Mouse (Mus musculus): ENCODE results near the gene Galnt12. TPM values are rescaled to one million over a fixed set of nuclear protein-coding genes. Genes with fewer than 3 reads are reported as not detected.

The Galnt12 gene
- polyA plus RNA-seq, 1 experiment, result 2.5 TPM

- Histone ChIP-seq H3K4me3 (ENCODE audit: insufficient read depth, low read length) (no peak overlapping the region; the same call in 1 of the 2 replicates), H3K27ac (ENCODE audit: insufficient read depth, low read length) (no peak overlapping the region), H3K4me1 (ENCODE audit: control insufficient read depth, insufficient read depth, low read length) (peaks cover 6% of the 10 kb centered on the region)
Measured at GRCm38 (mm10) chr4:47055570-47056080, 36.1 kb upstream of the Galnt12 start.

GRCm38 (mm10) chr4:47056791-47057509, 34.8 kb upstream of the Galnt12 start, which contains the start of gene Anks6:
TSS of gene Anks6 (minus strand) at chr4:47057427.
- TF ChIP-seq CTCF (IDR thresholded peaks at IDR 0.05; ENCODE audit: extremely low read depth, insufficient read depth, low read length), result no peak
- peak; percentile 95 for TF ChIP-seq POLR2A (IDR thresholded peaks at IDR 0.05; ENCODE audit: extremely low read depth, insufficient read depth, low read length)
- peak within 1 kb of the TSS; percentile 57 for H3K27ac ChIP-seq (ENCODE audit: insufficient read depth, low read length)
- H3K4me3 ChIP-seq (ENCODE audit: insufficient read depth, low read length), result peak within 1 kb of the TSS; percentile 78
- H3K4me1 ChIP-seq (ENCODE audit: control insufficient read depth, insufficient read depth, low read length), result peaks cover 6% of the 10 kb centered on the region

More at GRCm38 (mm10) chr4:47055570-47056080, 36.1 kb upstream of the Galnt12 start:
- TF ChIP-seq POLR2A (IDR thresholded peaks at IDR 0.05; ENCODE audit: extremely low read depth, insufficient read depth, low read length) (no peak), CTCF (IDR thresholded peaks at IDR 0.05; ENCODE audit: extremely low read depth, insufficient read depth, low read length) (no peak)

GRCm38 (mm10) chr4:47057510-47058325, 34.0 kb upstream of the Galnt12 start:
- Histone ChIP-seq H3K27ac (ENCODE audit: insufficient read depth, low read length) (peak overlapping the region; percentile 57), H3K4me3 (ENCODE audit: insufficient read depth, low read length) (peak overlapping the region; percentile 78), H3K4me1 (ENCODE audit: control insufficient read depth, insufficient read depth, low read length) (peaks cover 6% of the 10 kb centered on the region)
- TF ChIP-seq CTCF (IDR thresholded peaks at IDR 0.05; ENCODE audit: extremely low read depth, insufficient read depth, low read length), result no peak
- no peak for TF ChIP-seq POLR2A (IDR thresholded peaks at IDR 0.05; ENCODE audit: extremely low read depth, insufficient read depth, low read length)

GRCm38 (mm10) chr4:47060900-47061299, 30.8 kb upstream of the Galnt12 start:
- Histone ChIP-seq H3K27ac (ENCODE audit: insufficient read depth, low read length) (no peak overlapping the region), H3K4me1 (ENCODE audit: control insufficient read depth, insufficient read depth, low read length) (peaks cover 6% of the 10 kb centered on the region), H3K4me3 (ENCODE audit: insufficient read depth, low read length) (no peak overlapping the region)
- TF ChIP-seq CTCF (IDR thresholded peaks at IDR 0.05; ENCODE audit: extremely low read depth, insufficient read depth, low read length), result no peak
- TF ChIP-seq POLR2A (IDR thresholded peaks at IDR 0.05; ENCODE audit: extremely low read depth, insufficient read depth, low read length), result no peak

GRCm38 (mm10) chr4:47075054-47075453, 16.7 kb upstream of the Galnt12 start:
- TF ChIP-seq CTCF (IDR thresholded peaks at IDR 0.05; ENCODE audit: extremely low read depth, insufficient read depth, low read length) (no peak), POLR2A (IDR thresholded peaks at IDR 0.05; ENCODE audit: extremely low read depth, insufficient read depth, low read length) (no peak)
- Histone ChIP-seq H3K4me3 (ENCODE audit: insufficient read depth, low read length) (no peak overlapping the region), H3K27ac (ENCODE audit: insufficient read depth, low read length) (no peak overlapping the region)

GRCm38 (mm10) chr4:47079997-47080646, 11.6 kb upstream of the Galnt12 start:
- no peak overlapping the region; the same call in 1 of the 2 replicates for H3K27ac ChIP-seq (ENCODE audit: insufficient read depth, low read length)
- H3K4me1 ChIP-seq (ENCODE audit: control insufficient read depth, insufficient read depth, low read length), result no peaks in the 10 kb centered on the region
- H3K4me3 ChIP-seq (ENCODE audit: insufficient read depth, low read length), result no peak overlapping the region
- TF ChIP-seq POLR2A (IDR thresholded peaks at IDR 0.05; ENCODE audit: extremely low read depth, insufficient read depth, low read length) (no peak), CTCF (IDR thresholded peaks at IDR 0.05; ENCODE audit: extremely low read depth, insufficient read depth, low read length) (no peak)

More at GRCm38 (mm10) chr4:47075054-47075453, 16.7 kb upstream of the Galnt12 start:
- H3K4me1 ChIP-seq (ENCODE audit: control insufficient read depth, insufficient read depth, low read length), result peaks cover 2% of the 10 kb centered on the region; the same call in 1 of the 2 replicates

- TF ChIP-seq POLR2A (IDR thresholded peaks at IDR 0.05; ENCODE audit: extremely low read depth, insufficient read depth, low read length) (no peak), CTCF (IDR thresholded peaks at IDR 0.05; ENCODE audit: extremely low read depth, insufficient read depth, low read length) (no peak)
- no peak overlapping the region; the same call in 1 of the 2 replicates for H3K27ac ChIP-seq (ENCODE audit: insufficient read depth, low read length)
- H3K4me1 ChIP-seq (ENCODE audit: control insufficient read depth, insufficient read depth, low read length), result no peaks in the 10 kb centered on the region
- no peak overlapping the region for H3K4me3 ChIP-seq (ENCODE audit: insufficient read depth, low read length)
Measured at GRCm38 (mm10) chr4:47080647-47081010, 11.1 kb upstream of the Galnt12 start.

- TF ChIP-seq POLR2A (IDR thresholded peaks at IDR 0.05; ENCODE audit: extremely low read depth, insufficient read depth, low read length), result no peak
- TF ChIP-seq CTCF (IDR thresholded peaks at IDR 0.05; ENCODE audit: extremely low read depth, insufficient read depth, low read length), result no peak
- H3K27ac ChIP-seq (ENCODE audit: insufficient read depth, low read length), result no peak overlapping the region
- H3K4me3 ChIP-seq (ENCODE audit: insufficient read depth, low read length), result no peak overlapping the region
- H3K4me1 ChIP-seq (ENCODE audit: control insufficient read depth, insufficient read depth, low read length), result no peaks in the 10 kb centered on the region
Measured at GRCm38 (mm10) chr4:47083824-47084223, 7.9 kb upstream of the Galnt12 start.

GRCm38 (mm10) chr4:47088671-47089070, 3.0 kb upstream of the Galnt12 start:
- Histone ChIP-seq H3K4me3 (ENCODE audit: insufficient read depth, low read length) (no peak overlapping the region), H3K4me1 (ENCODE audit: control insufficient read depth, insufficient read depth, low read length) (no peaks in the 10 kb centered on the region; the same call in 1 of the 2 replicates), H3K27ac (ENCODE audit: insufficient read depth, low read length) (no peak overlapping the region)
- TF ChIP-seq CTCF (IDR thresholded peaks at IDR 0.05; ENCODE audit: extremely low read depth, insufficient read depth, low read length), result no peak
- no peak for TF ChIP-seq POLR2A (IDR thresholded peaks at IDR 0.05; ENCODE audit: extremely low read depth, insufficient read depth, low read length)

Measured in cortical plate, adult 2 months (tissue).